Mouse (Mus musculus): ENCODE results near the gene Dgkz. TPM values are rescaled to one million over a fixed set of nuclear protein-coding genes. Genes with fewer than 3 reads are reported as not detected.

The Dgkz gene
- polyA plus RNA-seq, 1 experiment from 2014 or later: 34.9 TPM

- Histone ChIP-seq H3K27ac (ENCODE audit: low read length) (no peak overlapping the region), H3K9ac (ENCODE audit: low read length) (peak overlapping the region; percentile 46), H3K4me1 (ENCODE audit: control insufficient read depth, insufficient read depth, low read length) (peaks cover 19% of the 10 kb centered on the region), H3K27me3 (ENCODE audit: control insufficient read depth, insufficient read depth, low read length) (peaks cover 27% of the 10 kb centered on the region), H3K9me3 (replicated peaks; ENCODE audit: control insufficient read depth, low read length) (no peaks in the 10 kb centered on the region), H3K4me3 (replicated peaks; ENCODE audit: low read length) (peak overlapping the region; percentile 58), H3K4me2 (ENCODE audit: low read depth, low read length) (peak overlapping the region; percentile 89), H3K36me3 (ENCODE audit: control insufficient read depth, insufficient read depth, low read length) (no peaks in the 10 kb centered on the region)
- under 1% methylated on average over 64 of the region's 64 CpGs for WGBS
- ATAC-seq (ENCODE audit: insufficient read depth, low FRiP score): peak; percentile 49; the same call in 1 of the 2 replicates
Observed at GRCm38 (mm10) chr2:91921790-91922570, 53.7 kb downstream of the Dgkz start.

GRCm38 (mm10) chr2:91921181-91921789 lies 54.4 kb downstream of the Dgkz start:
- no peak overlapping the region; the same call in 1 of the 2 replicates for H3K9ac ChIP-seq (ENCODE audit: low read length)
- H3K4me1 ChIP-seq (ENCODE audit: control insufficient read depth, insufficient read depth, low read length): peaks cover 19% of the 10 kb centered on the region
- H3K27ac ChIP-seq (ENCODE audit: low read length): no peak overlapping the region
- no peaks in the 10 kb centered on the region for H3K9me3 ChIP-seq (replicated peaks; ENCODE audit: control insufficient read depth, low read length)
- no peak for ATAC-seq (ENCODE audit: insufficient read depth, low FRiP score)
- WGBS: 3% methylated on average over 31 of the region's 31 CpGs
- peak overlapping the region; percentile 89 for H3K4me2 ChIP-seq (ENCODE audit: low read depth, low read length)
- H3K36me3 ChIP-seq (ENCODE audit: control insufficient read depth, insufficient read depth, low read length): no peaks in the 10 kb centered on the region
- peaks cover 27% of the 10 kb centered on the region for H3K27me3 ChIP-seq (ENCODE audit: control insufficient read depth, insufficient read depth, low read length)
- H3K4me3 ChIP-seq (replicated peaks; ENCODE audit: low read length): peak overlapping the region; percentile 58

GRCm38 (mm10) chr2:91920130-91920529 lies 55.5 kb downstream of the Dgkz start:
- 56% methylated on average over 4 of the region's 4 CpGs for WGBS
- ATAC-seq (ENCODE audit: insufficient read depth, low FRiP score): no peak

DNA sequence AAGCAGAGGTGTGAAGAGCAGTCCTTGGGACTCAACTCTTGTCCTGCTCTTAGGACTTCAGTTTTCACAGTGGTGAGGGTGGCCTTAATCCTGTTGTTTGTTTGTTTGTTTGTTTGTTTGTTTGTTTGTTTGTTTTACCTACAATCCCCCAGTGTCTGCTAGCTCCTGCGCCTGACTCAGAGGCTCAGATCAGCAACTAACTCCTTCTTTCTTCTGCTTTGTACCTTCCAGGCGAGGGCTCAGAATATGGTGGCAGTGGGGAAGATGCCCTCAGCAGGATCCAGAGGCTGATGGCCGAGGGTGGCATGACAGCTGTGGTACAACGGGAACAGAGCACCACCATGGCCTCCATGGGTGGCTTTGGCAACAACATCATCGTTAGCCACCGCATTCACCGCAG lies 58.6 kb downstream of the Dgkz start:
- Histone ChIP-seq H3K4me2 (ENCODE audit: low read depth, low read length) (no peak overlapping the region), H3K27ac (ENCODE audit: low read length) (no peak overlapping the region), H3K4me3 (replicated peaks; ENCODE audit: low read length) (no peak overlapping the region), H3K36me3 (ENCODE audit: control insufficient read depth, insufficient read depth, low read length) (no peaks in the 10 kb centered on the region), H3K27me3 (ENCODE audit: control insufficient read depth, insufficient read depth, low read length) (peaks cover 9% of the 10 kb centered on the region), H3K4me1 (ENCODE audit: control insufficient read depth, insufficient read depth, low read length) (0 out of 2 replicates have a peak, but pooled peaks cover 7% of the 10 kb centered on the region), H3K9ac (ENCODE audit: low read length) (no peak overlapping the region), H3K9me3 (replicated peaks; ENCODE audit: control insufficient read depth, low read length) (no peaks in the 10 kb centered on the region)
- 89% methylated on average over 7 of the region's 7 CpGs for WGBS
- no peak for ATAC-seq (ENCODE audit: insufficient read depth, low FRiP score)

More at GRCm38 (mm10) chr2:91920130-91920529, 55.5 kb downstream of the Dgkz start:
- H3K4me1 ChIP-seq (ENCODE audit: control insufficient read depth, insufficient read depth, low read length): peaks cover 19% of the 10 kb centered on the region
- no peak overlapping the region for H3K27ac ChIP-seq (ENCODE audit: low read length)
- no peaks in the 10 kb centered on the region for H3K9me3 ChIP-seq (replicated peaks; ENCODE audit: control insufficient read depth, low read length)
- H3K27me3 ChIP-seq (ENCODE audit: control insufficient read depth, insufficient read depth, low read length): peaks cover 27% of the 10 kb centered on the region
- H3K4me3 ChIP-seq (replicated peaks; ENCODE audit: low read length): no peak overlapping the region
- H3K4me2 ChIP-seq (ENCODE audit: low read depth, low read length): no peak overlapping the region
- H3K9ac ChIP-seq (ENCODE audit: low read length): no peak overlapping the region
- no peaks in the 10 kb centered on the region for H3K36me3 ChIP-seq (ENCODE audit: control insufficient read depth, insufficient read depth, low read length)

- Histone ChIP-seq H3K4me3 (replicated peaks; ENCODE audit: low read length) (no peak overlapping the region), H3K4me1 (ENCODE audit: control insufficient read depth, insufficient read depth, low read length) (0 out of 2 replicates have a peak, but pooled peaks cover under 1% of the 10 kb centered on the region), H3K4me2 (ENCODE audit: low read depth, low read length) (no peak overlapping the region), H3K27ac (ENCODE audit: low read length) (no peak overlapping the region), H3K9ac (ENCODE audit: low read length) (no peak overlapping the region), H3K27me3 (ENCODE audit: control insufficient read depth, insufficient read depth, low read length) (peaks cover 2% of the 10 kb centered on the region), H3K9me3 (replicated peaks; ENCODE audit: control insufficient read depth, low read length) (no peaks in the 10 kb centered on the region), H3K36me3 (ENCODE audit: control insufficient read depth, insufficient read depth, low read length) (no peaks in the 10 kb centered on the region; the same call in 1 of the 2 replicates)
- no peak for ATAC-seq (ENCODE audit: insufficient read depth, low FRiP score)
- WGBS: 87% methylated on average over 7 of the region's 7 CpGs
Observed at GRCm38 (mm10) chr2:91916346-91916977, 59.2 kb downstream of the Dgkz start.

DNA sequence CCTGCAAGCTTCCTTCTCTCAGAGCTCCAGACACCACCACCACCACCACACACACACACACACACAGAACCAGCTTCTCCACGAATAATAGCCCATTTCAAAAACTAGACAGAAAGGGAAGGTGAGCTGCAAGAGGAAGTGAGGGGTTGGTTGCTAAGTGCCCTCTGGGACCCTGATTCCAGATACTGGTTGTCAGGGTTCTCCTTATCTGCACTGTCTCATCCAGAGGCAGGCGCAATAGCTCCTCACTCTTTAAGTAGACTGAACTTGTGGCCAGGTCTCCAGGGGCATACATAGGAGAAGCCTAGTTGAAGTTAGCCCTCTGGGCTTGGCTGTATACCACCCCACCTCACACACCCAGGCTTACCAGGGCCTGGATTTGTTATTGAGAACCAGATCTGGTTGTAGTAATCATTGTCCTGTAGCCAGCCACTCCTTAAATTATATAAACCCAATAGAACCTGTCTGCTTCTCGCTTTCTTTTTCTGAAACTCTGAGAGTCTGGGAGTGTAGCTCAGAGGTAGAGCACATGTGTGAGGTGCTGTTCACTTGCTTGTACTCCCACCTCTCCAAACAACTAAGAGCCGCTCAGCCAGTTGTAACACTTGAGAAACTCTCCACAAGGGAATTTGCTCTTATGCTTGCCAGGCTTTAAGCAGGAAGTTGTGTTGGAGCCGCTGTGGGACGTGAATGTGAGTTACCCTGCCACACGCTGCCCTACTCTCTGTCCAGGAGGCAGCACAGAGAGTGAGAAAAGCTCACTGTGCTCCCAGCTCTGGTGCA lies 62.1 kb downstream of the Dgkz start:
- 87% methylated on average over 7 of the region's 7 CpGs for WGBS
- no peak for ATAC-seq (ENCODE audit: insufficient read depth, low FRiP score)
- H3K9ac ChIP-seq (ENCODE audit: low read length): no peak overlapping the region
- no peaks in the 10 kb centered on the region for H3K27me3 ChIP-seq (ENCODE audit: control insufficient read depth, insufficient read depth, low read length)
- no peak overlapping the region for H3K27ac ChIP-seq (ENCODE audit: low read length)
- H3K9me3 ChIP-seq (replicated peaks; ENCODE audit: control insufficient read depth, low read length): no peaks in the 10 kb centered on the region
- no peaks in the 10 kb centered on the region for H3K4me1 ChIP-seq (ENCODE audit: control insufficient read depth, insufficient read depth, low read length)
- H3K36me3 ChIP-seq (ENCODE audit: control insufficient read depth, insufficient read depth, low read length): no peaks in the 10 kb centered on the region; the same call in 1 of the 2 replicates
- no peak overlapping the region for H3K4me2 ChIP-seq (ENCODE audit: low read depth, low read length)
- no peak overlapping the region for H3K4me3 ChIP-seq (replicated peaks; ENCODE audit: low read length)

- Histone ChIP-seq H3K36me3 (ENCODE audit: control insufficient read depth, insufficient read depth, low read length) (no peaks in the 10 kb centered on the region; the same call in 1 of the 2 replicates), H3K27ac (ENCODE audit: low read length) (no peak overlapping the region), H3K27me3 (ENCODE audit: control insufficient read depth, insufficient read depth, low read length) (no peaks in the 10 kb centered on the region), H3K4me1 (ENCODE audit: control insufficient read depth, insufficient read depth, low read length) (no peaks in the 10 kb centered on the region), H3K4me3 (replicated peaks; ENCODE audit: low read length) (no peak overlapping the region), H3K4me2 (ENCODE audit: low read depth, low read length) (no peak overlapping the region), H3K9me3 (replicated peaks; ENCODE audit: control insufficient read depth, low read length) (no peaks in the 10 kb centered on the region), H3K9ac (ENCODE audit: low read length) (no peak overlapping the region)
- no peak for ATAC-seq (ENCODE audit: insufficient read depth, low FRiP score)
- 63% methylated on average over 3 of the region's 3 CpGs for WGBS
Observed at GRCm38 (mm10) chr2:91912616-91913015, 63.0 kb downstream of the Dgkz start.

DNA sequence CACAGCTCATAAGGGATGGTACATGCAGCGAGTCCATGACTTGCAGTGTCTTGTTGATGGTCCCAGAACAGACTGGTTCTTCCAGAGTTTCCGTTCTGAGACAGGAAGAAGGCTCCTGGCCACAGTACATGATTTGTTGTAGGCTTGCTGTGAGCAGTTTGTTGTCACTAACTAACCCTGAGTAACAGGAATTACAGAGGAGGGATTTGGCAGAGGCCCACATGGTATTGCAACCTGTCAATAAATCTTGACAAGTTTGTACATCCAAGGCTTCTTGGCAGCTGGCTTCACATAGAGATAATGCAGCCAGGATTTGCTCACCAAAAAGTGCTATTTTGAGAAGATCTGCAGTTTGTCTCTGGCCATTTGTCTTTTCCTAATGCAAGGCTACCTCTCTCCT lies 69.5 kb downstream of the Dgkz start:
- Histone ChIP-seq H3K36me3 (ENCODE audit: control insufficient read depth, insufficient read depth, low read length) (no peaks in the 10 kb centered on the region; the same call in 1 of the 2 replicates), H3K9ac (ENCODE audit: low read length) (no peak overlapping the region), H3K4me2 (ENCODE audit: low read depth, low read length) (no peak overlapping the region), H3K4me3 (replicated peaks; ENCODE audit: low read length) (no peak overlapping the region), H3K27me3 (ENCODE audit: control insufficient read depth, insufficient read depth, low read length) (no peaks in the 10 kb centered on the region), H3K9me3 (replicated peaks; ENCODE audit: control insufficient read depth, low read length) (no peaks in the 10 kb centered on the region), H3K27ac (ENCODE audit: low read length) (no peak overlapping the region), H3K4me1 (ENCODE audit: control insufficient read depth, insufficient read depth, low read length) (0 out of 2 replicates have a peak, but pooled peaks cover 3% of the 10 kb centered on the region)
- ATAC-seq (ENCODE audit: insufficient read depth, low FRiP score): no peak
- 81% methylated on average over 2 of the region's 2 CpGs for WGBS

Measured in stomach, embryonic 16.5 days (tissue).